Mouse (Mus musculus) left cerebral cortex, adult 8-10 months (tissue): ENCODE results near the gene Asic1. TPM values are rescaled to one million over a fixed set of nuclear protein-coding genes. Genes with fewer than 3 reads are reported as not detected.
"Not testable (repeated sequence)": the region's sequence is repeated elsewhere in the genome, so short reads cannot be mapped to it uniquely, and the experiment has no call there.

Experiments used
- DNase-seq, 2 experiments: peaks; one replicate each; pipeline ENCODE4 v3.0.0; 2022; ENCODE audit warnings: low spot score in 2 of 2
- total RNA-seq, 4 experiments: library from RNA; stranded (reverse); gene quantifications; 2 replicates each; pipeline ENCODE4 v1.2.4; 2022

Gene Asic1
- total RNA-seq, 4 experiments from 2014 or later = 68.4 to 78.4 (median 74.8) TPM

GRCm38 (mm10) chr15:99718461-99719021 is 48.4 kb downstream of the Asic1 start:
- DNase-seq = no peak

- no peak for DNase-seq
Measured at GRCm38 (mm10) chr15:99719865-99720264, 49.7 kb downstream of the Asic1 start.

GRCm38 (mm10) chr15:99721921-99722743 is 52.0 kb downstream of the Asic1 start:
- DNase-seq = no peak

GRCm38 (mm10) chr15:99723120-99723514 is 52.9 kb downstream of the Asic1 start:
- no peak for DNase-seq

- peak in 1 of 2 experiments; percentile 59 for DNase-seq
Measured at GRCm38 (mm10) chr15:99723515-99724291, 53.5 kb downstream of the Asic1 start.

GRCm38 (mm10) chr15:99724292-99725021 is 54.3 kb downstream of the Asic1 start:
- DNase-seq = peak; percentile 61 to 77

GRCm38 (mm10) chr15:99725341-99726155 is 55.4 kb downstream of the Asic1 start, which contains the start of gene Cox14:
Gene Cox14, plus strand, starts transcription at chr15:99725618.
- peak; percentile 90 to 97 for DNase-seq

GRCm38 (mm10) chr15:99726549-99726948 is 56.4 kb downstream of the Asic1 start:
- DNase-seq = no peak

GRCm38 (mm10) chr15:99727039-99727438 is 56.9 kb downstream of the Asic1 start:
- DNase-seq = not testable (repeated sequence)

- DNase-seq = no peak
Measured at GRCm38 (mm10) chr15:99727525-99727924, 57.4 kb downstream of the Asic1 start.

- DNase-seq = no peak
Measured at GRCm38 (mm10) chr15:99728211-99728610, 58.0 kb downstream of the Asic1 start.

- no peak for DNase-seq
Measured at GRCm38 (mm10) chr15:99729056-99729783, 59.1 kb downstream of the Asic1 start.

GRCm38 (mm10) chr15:99731167-99731566 is 61.0 kb downstream of the Asic1 start:
- no peak for DNase-seq

GRCm38 (mm10) chr15:99731678-99732077 is 61.5 kb downstream of the Asic1 start:
- no peak for DNase-seq

- DNase-seq = no peak
Measured at GRCm38 (mm10) chr15:99733186-99733585, 63.0 kb downstream of the Asic1 start.

GRCm38 (mm10) chr15:99735631-99736030 is 65.5 kb downstream of the Asic1 start:
- DNase-seq = peak; percentile 100

GRCm38 (mm10) chr15:99736675-99737074 is 66.5 kb downstream of the Asic1 start:
- DNase-seq = no peak

- DNase-seq = no peak
Measured at GRCm38 (mm10) chr15:99740229-99740628, 70.1 kb downstream of the Asic1 start.
